Mouse (Mus musculus) stomach, postnatal 0 days (tissue): ENCODE data around the gene Tgfbi. TPM values are rescaled to one million over a fixed set of nuclear protein-coding genes. Genes with fewer than 3 reads are reported as not detected.

Experiments
- ATAC-seq: fragments of 200-750 bp; cut with Nextera tagmentation; 2 replicates; pipeline ENCODE4 v1.8.0; 2017; ENCODE audit not compliant: low FRiP score, low TSS enrichment
- DNase-seq: peaks from one replicate; pipeline ENCODE4 v3.0.0-alpha.2; 2016; ENCODE audit warnings: low spot score
- H3K27ac ChIP-seq: fragments of 300-500 bp; sonication (generic); replicated peaks from 2 replicates; pipeline ENCODE4 v1.5.1; 2014; ENCODE audit warnings: mild to moderate bottlenecking, control low read depth
- H3K27me3 ChIP-seq: fragments of 300-500 bp; sonication (generic); 2 replicates; pipeline ENCODE4 v1.6.1; 2014; ENCODE audit warnings: low read length; ENCODE audit not compliant: control insufficient read depth, insufficient read depth
- H3K36me3 ChIP-seq: fragments of 300-500 bp; sonication (generic); 2 replicates; pipeline ENCODE4 v1.6.1; 2014; ENCODE audit warnings: low read length, mixed read lengths; ENCODE audit not compliant: control insufficient read depth, insufficient read depth
- H3K4me1 ChIP-seq: fragments of 300-500 bp; sonication (generic); replicated peaks from 2 replicates; pipeline ENCODE4 v1.6.1; 2014; ENCODE audit warnings: antibody characterized with exemption; ENCODE audit not compliant: control insufficient read depth, insufficient read depth
- H3K4me2 ChIP-seq: fragments of 300-500 bp; sonication (generic); replicated peaks from 2 replicates; pipeline ENCODE4 v1.6.1; 2014; ENCODE audit warnings: low read depth, mild to moderate bottlenecking, control low read depth, moderate library complexity
- H3K4me3 ChIP-seq: fragments of 300-500 bp; sonication (generic); 2 replicates; pipeline ENCODE4 v1.5.1; 2014; ENCODE audit warnings: low read depth, low read length, control low read depth
- H3K9ac ChIP-seq: fragments of 300-500 bp; sonication (generic); 2 replicates; pipeline ENCODE4 v1.6.1; 2014; ENCODE audit warnings: mild to moderate bottlenecking, low read length, control low read depth, mixed read lengths
- H3K9me3 ChIP-seq: fragments of 300-500 bp; sonication (generic); 2 replicates; pipeline ENCODE4 v1.6.1; 2016; ENCODE audit warnings: low read length; ENCODE audit not compliant: control insufficient read depth
- CTCF ChIP-seq: IDR thresholded peaks from 2 replicates; pipeline ENCODE4 v1.5.1; 2016; ENCODE audit warnings: antibody characterized with exemption, low read depth, mild to moderate bottlenecking, moderate library complexity
- EP300 ChIP-seq: optimal IDR thresholded peaks from 2 replicates; pipeline ENCODE3; 2016; ENCODE audit warnings: antibody characterized with exemption
- WGBS: fragments of 180-500 bp; shearing (Covaris S2); extraction: QIAGEN DNeasy Blood & Tissue Kit; methylation state at CpG from one replicate; pipeline ENCODE4 v1.1.7; 2014; 5-methylcytosine and 5-hydroxymethylcytosine counted together
- polyA plus RNA-seq: library from polyadenylated mRNA; unstranded; fragments of >200 nt; fragmentation: Nextera tagmentation; extraction: Ambion mirVana; gene quantifications from 2 replicates; pipeline ENCODE4 v1.2.1, GENCODE M21; 2015

The Tgfbi gene
- polyA plus RNA-seq, 1 experiment from 2014 or later = 149 TPM

DNA sequence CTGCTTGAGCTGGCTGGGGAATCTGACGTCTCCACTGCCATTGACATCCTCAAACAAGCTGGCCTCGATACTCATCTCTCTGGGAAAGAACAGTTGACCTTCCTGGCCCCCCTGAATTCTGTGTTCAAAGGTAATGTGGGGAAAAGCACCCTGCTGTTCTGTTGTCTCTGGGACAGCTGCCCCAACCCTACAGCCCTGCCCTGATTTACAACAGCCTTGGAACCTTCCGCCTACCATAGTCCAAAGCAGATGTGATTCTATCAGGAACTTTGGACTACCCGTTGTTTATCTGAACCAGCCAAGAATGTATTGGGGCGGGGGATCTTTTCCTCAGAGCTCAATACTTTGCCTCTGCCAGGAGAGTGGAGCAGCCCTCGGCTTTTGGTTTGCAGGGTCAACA is 21.2 kb downstream of the Tgfbi start:
- Histone ChIP-seq H3K9me3 (no peaks in the 10 kb centered on the region), H3K4me2 (no peak overlapping the region), H3K36me3 (peaks cover 2% of the 10 kb centered on the region; the same call in 1 of the 2 replicates), H3K4me3 (no peak overlapping the region), H3K27ac (no peak overlapping the region), H3K27me3 (no peaks in the 10 kb centered on the region), H3K4me1 (0 out of 2 replicates have a peak, but pooled peaks cover 4% of the 10 kb centered on the region), H3K9ac (no peak overlapping the region)
- TF ChIP-seq EP300 = no peak
- TF ChIP-seq CTCF = no peak
- no peak; the same call in 1 of the 2 replicates for ATAC-seq
- WGBS = 31% methylated on average over 6 of the region's 6 CpGs
- DNase-seq = no peak

DNA sequence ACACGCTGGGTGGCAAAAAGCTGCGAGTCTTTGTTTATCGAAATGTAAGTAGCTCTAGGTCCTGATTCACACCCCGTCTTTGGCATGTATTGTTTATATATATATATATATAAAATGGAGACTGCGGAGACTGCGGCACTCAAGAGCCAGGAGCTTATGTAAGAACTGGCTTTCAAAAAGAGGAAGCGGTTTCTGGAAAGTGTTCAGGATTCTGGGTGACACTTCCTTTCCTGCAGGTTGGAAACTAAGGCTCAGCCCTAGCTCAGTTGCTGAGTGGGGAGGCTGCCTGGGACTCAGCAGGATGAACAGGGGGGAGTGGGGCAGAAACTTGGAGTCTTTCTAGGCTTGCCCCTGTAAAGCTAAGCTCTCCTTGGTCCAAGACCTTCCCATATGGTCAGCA is 22.0 kb downstream of the Tgfbi start:
- 0 out of 2 replicates have a peak, but pooled peaks cover 4% of the 10 kb centered on the region for H3K4me1 ChIP-seq
- 51% methylated on average over 7 of the region's 7 CpGs for WGBS
- TF ChIP-seq EP300 = no peak
- H3K9me3 ChIP-seq = no peaks in the 10 kb centered on the region
- H3K36me3 ChIP-seq = peaks cover 5% of the 10 kb centered on the region; the same call in 1 of the 2 replicates
- no peak overlapping the region for H3K4me2 ChIP-seq
- DNase-seq = no peak
- no peak overlapping the region for H3K9ac ChIP-seq
- ATAC-seq = no peak
- no peak overlapping the region for H3K4me3 ChIP-seq
- H3K27me3 ChIP-seq = no peaks in the 10 kb centered on the region
- H3K27ac ChIP-seq = no peak overlapping the region

DNA sequence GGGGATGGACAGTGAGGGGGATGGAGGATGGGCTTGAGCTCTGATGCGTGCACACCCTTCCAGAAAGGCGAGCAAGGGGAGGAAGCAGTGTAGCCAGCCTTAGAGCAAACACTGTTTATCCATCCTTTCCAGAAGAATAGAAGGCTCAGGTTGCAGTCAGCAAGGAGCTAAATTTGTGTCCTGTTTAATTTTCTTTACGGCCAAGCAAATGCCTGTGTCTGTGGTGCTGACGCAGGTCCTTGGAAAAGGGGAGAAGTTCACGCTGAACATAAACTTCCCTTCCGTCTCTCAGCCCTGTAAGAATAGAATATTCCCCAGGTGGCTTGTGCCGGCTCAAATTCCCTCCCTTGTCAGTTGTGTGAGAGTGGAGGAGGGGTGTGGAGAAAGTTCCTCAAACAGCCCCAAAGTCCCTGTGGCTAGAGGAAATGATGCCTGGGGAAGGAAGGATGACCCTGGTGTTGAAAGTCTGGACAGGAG is 24.9 kb downstream of the Tgfbi start:
- no peak for DNase-seq
- no peak overlapping the region for H3K4me2 ChIP-seq
- no peak overlapping the region for H3K9ac ChIP-seq

GRCm38 (mm10) chr13:56634920-56635319 is 25.6 kb downstream of the Tgfbi start:
- no peak for TF ChIP-seq CTCF
- TF ChIP-seq EP300 = peak; percentile 63
- Histone ChIP-seq H3K4me2 (no peak overlapping the region), H3K4me3 (no peak overlapping the region), H3K27ac (peak overlapping the region; percentile 70), H3K27me3 (no peaks in the 10 kb centered on the region), H3K9me3 (no peaks in the 10 kb centered on the region), H3K9ac (no peak overlapping the region), H3K36me3 (peaks cover 10% of the 10 kb centered on the region; the same call in 1 of the 2 replicates), H3K4me1 (0 out of 2 replicates have a peak, but pooled peaks cover 4% of the 10 kb centered on the region)
- peak; percentile 64 for DNase-seq
- 5% methylated on average over 7 of the region's 7 CpGs for WGBS
- peak; percentile 84 for ATAC-seq

More for the DNA sequence above, 24.9 kb downstream of the Tgfbi start:
- TF ChIP-seq EP300 (no peak), CTCF (no peak)
- Histone ChIP-seq H3K27me3 (no peaks in the 10 kb centered on the region), H3K4me3 (no peak overlapping the region), H3K9me3 (no peaks in the 10 kb centered on the region), H3K27ac (peak overlapping the region; percentile 70), H3K36me3 (peaks cover 10% of the 10 kb centered on the region; the same call in 1 of the 2 replicates), H3K4me1 (0 out of 2 replicates have a peak, but pooled peaks cover 4% of the 10 kb centered on the region)
- peak; percentile 16; the same call in 1 of the 2 replicates for ATAC-seq
- WGBS = 12% methylated on average over 7 of the region's 7 CpGs

- no peaks in the 10 kb centered on the region for H3K4me1 ChIP-seq
- H3K36me3 ChIP-seq = peaks cover 10% of the 10 kb centered on the region; the same call in 1 of the 2 replicates
- no peak for TF ChIP-seq CTCF
- TF ChIP-seq EP300 = no peak
- no peak overlapping the region for H3K4me3 ChIP-seq
- ATAC-seq (no peak), DNase-seq (no peak)
- 94% methylated on average over 8 of the region's 8 CpGs for WGBS
- H3K4me2 ChIP-seq = no peak overlapping the region
- no peak overlapping the region for H3K9ac ChIP-seq
- H3K27ac ChIP-seq = no peak overlapping the region
- no peaks in the 10 kb centered on the region for H3K27me3 ChIP-seq
- H3K9me3 ChIP-seq = no peaks in the 10 kb centered on the region
Measured at GRCm38 (mm10) chr13:56637027-56637426, 27.7 kb downstream of the Tgfbi start.

DNA sequence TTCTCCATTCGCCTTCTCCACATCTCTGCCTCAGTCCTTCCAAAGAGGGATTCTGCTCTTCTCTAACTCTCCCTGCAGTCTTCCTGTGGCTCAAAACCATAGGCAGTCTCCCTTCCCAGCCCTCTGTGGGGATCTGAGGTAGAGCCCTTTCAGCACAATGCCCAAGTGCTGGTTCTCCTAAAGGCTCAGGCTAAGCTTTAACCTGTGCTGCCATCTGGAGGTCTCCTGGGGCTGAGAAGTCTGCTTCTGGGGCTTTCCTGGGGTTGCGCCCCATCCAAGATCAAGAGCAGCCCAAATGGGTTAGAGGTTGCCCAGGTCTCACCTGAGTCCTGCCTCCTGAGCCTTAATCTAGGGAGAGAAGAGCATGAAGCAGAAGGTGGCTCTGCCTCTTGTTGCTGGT is 32.4 kb downstream of the Tgfbi start:
- DNase-seq (no peak), ATAC-seq (peak; percentile 43; the same call in 1 of the 2 replicates)
- WGBS = 87% methylated on average over 2 of the region's 2 CpGs
- Histone ChIP-seq H3K9ac (no peak overlapping the region), H3K4me2 (no peak overlapping the region), H3K4me1 (no peaks in the 10 kb centered on the region), H3K27me3 (no peaks in the 10 kb centered on the region), H3K9me3 (no peaks in the 10 kb centered on the region), H3K4me3 (no peak overlapping the region), H3K36me3 (peaks cover 4% of the 10 kb centered on the region; the same call in 1 of the 2 replicates), H3K27ac (no peak overlapping the region)
- TF ChIP-seq CTCF = peak; percentile 79
- TF ChIP-seq EP300 = no peak
